Mouse (Mus musculus): ENCODE results near the gene Izumo1r.

DNA sequence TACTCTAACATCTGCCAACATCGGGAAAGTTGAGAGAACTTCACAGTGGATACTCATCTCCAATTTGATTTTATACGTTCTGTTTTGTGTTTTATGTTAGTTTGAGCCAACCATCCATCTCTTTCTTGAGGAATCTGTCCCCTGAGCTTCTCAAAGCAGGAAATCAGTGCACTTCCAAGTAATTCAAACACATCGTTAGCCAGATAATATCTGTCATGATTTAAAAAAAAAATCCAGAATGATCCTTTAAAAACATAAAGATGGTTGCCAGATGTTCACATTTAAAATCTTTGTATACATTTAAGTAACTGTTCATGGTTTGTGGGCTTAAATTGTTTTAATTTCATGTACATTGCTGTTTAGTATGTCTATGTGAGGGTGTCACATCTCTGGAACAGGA is 2.2 kb upstream of the Izumo1r start:
- TF ChIP-seq CTCF (IDR thresholded peaks at IDR 0.05; ENCODE audit: low read depth) (no peak), EP300 (IDR thresholded peaks at IDR 0.05; ENCODE audit: low read depth) (no peak)
